Mouse (Mus musculus) heart, embryonic 16.5 days (tissue): ENCODE data around the gene Ank3. TPM values are rescaled to one million over a fixed set of nuclear protein-coding genes. Genes with fewer than 3 reads are reported as not detected.

Experiments
- ATAC-seq: fragments of 200-750 bp; cut with Nextera tagmentation; replicated peaks from 2 replicates; pipeline ENCODE4 v1.8.0; 2017; ENCODE audit warnings: moderate number of reproducible peaks; ENCODE audit not compliant: insufficient read depth, low FRiP score; ENCODE audit errors: extremely low read depth
- H3K27ac ChIP-seq: fragments of 300-500 bp; sonication (generic); 2 replicates; pipeline ENCODE4 v1.5.1; 2014; ENCODE audit warnings: mild to moderate bottlenecking, low read length, control low read depth, moderate library complexity
- H3K27me3 ChIP-seq: fragments of 300-500 bp; sonication (generic); 2 replicates; pipeline ENCODE4 v1.6.1; 2014; ENCODE audit warnings: low read length, mixed read lengths; ENCODE audit not compliant: control insufficient read depth, insufficient read depth
- H3K36me3 ChIP-seq: fragments of 300-500 bp; sonication (generic); 2 replicates; pipeline ENCODE4 v1.6.1; 2014; ENCODE audit not compliant: control insufficient read depth, insufficient read depth
- H3K4me1 ChIP-seq: fragments of 300-500 bp; sonication (generic); 2 replicates; pipeline ENCODE4 v1.6.1; 2014; ENCODE audit warnings: low read length, mixed read lengths; ENCODE audit not compliant: control insufficient read depth, insufficient read depth
- H3K4me2 ChIP-seq: fragments of 300-500 bp; sonication (generic); 2 replicates; pipeline ENCODE4 v1.6.1; 2014; ENCODE audit warnings: low read depth, mild to moderate bottlenecking, control low read depth, low read length
- H3K4me3 ChIP-seq: fragments of 300-500 bp; sonication (generic); 2 replicates; pipeline ENCODE4 v1.5.1; 2014; ENCODE audit warnings: mild to moderate bottlenecking, control low read depth, low read length
- H3K9ac ChIP-seq: fragments of 300-500 bp; sonication (generic); 2 replicates; pipeline ENCODE4 v1.6.1; 2014; ENCODE audit warnings: low read length, control low read depth
- H3K9me3 ChIP-seq: fragments of 300-500 bp; sonication (generic); replicated peaks from 2 replicates; pipeline ENCODE4 v1.6.1; 2016; ENCODE audit warnings: low read length; ENCODE audit not compliant: control insufficient read depth
- WGBS: fragments of 180-500 bp; shearing (Covaris S2); extraction: QIAGEN DNeasy Blood & Tissue Kit; methylation state at CpG from one replicate; pipeline ENCODE4 v1.1.7; 2014; 5-methylcytosine and 5-hydroxymethylcytosine counted together
- polyA plus RNA-seq: library from polyadenylated mRNA; unstranded; fragments of >200 nt; fragmentation: Nextera tagmentation; extraction: Ambion mirVana; gene quantifications from 2 replicates; pipeline ENCODE4 v1.2.1, GENCODE M21; 2015

Ank3 gene
- polyA plus RNA-seq, 1 experiment from 2014 or later = 33.2 TPM

DNA sequence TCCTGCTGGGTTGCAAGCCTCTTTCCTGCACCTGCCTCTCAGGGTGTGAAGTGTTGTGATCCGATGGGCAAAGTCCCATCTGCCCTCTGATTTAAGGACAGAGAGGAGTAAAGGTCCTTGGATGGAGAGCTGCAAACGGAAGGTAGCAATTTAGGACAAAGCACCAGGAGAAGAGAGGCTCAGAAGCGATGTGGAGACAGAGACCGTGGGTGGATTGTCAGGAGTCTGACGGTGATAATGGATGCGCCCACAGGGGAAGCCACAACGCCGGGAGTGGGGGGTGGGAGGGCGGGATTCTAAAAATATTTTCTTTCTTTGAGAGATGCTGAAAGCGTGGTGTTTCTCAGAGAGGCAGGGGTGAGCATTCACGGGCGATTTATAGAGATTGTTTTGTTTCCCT lies 206.6 kb downstream of the Ank3 start:
- H3K4me3 ChIP-seq = no peak overlapping the region
- H3K4me1 ChIP-seq = peaks cover 9% of the 10 kb centered on the region; the same call in 1 of the 2 replicates
- H3K4me2 ChIP-seq = 0 out of 2 replicates have a peak overlapping the region, but pooled peaks have one; percentile 5
- no peak overlapping the region for H3K9ac ChIP-seq
- H3K27me3 ChIP-seq = no peaks in the 10 kb centered on the region
- H3K27ac ChIP-seq = no peak overlapping the region
- no peak for ATAC-seq
- no peaks in the 10 kb centered on the region for H3K36me3 ChIP-seq
- WGBS = 23% methylated on average over 12 of the region's 12 CpGs
- no peaks in the 10 kb centered on the region for H3K9me3 ChIP-seq

DNA sequence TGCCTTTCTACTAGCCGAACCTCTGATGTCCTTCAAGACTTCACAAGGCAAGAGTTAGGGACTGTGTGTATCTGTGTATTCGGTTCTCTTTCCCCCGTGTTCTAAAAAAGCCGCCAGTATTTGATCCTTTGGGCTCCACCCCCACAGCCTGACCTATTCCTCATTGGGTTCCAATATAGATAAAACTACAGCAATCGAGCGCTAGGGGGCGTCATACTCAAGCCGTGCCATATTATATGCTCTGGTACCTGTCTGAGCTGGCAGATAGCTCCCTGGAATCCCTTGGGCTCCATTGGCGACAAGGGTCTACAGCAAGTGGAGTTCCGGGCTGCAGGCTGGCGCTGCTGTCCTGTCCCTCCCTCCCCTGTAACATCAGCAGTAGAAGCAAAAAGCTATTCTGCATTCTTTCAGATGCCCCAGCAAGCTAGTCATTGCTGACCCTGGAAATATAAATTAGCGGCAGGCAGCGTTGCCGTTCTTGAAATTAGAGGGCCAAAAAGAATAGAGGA lies 209.1 kb downstream of the Ank3 start:
- 71% methylated on average over 14 of the region's 14 CpGs for WGBS
- Histone ChIP-seq H3K9ac (no peak overlapping the region), H3K4me3 (no peak overlapping the region), H3K27me3 (no peaks in the 10 kb centered on the region), H3K36me3 (no peaks in the 10 kb centered on the region), H3K4me2 (no peak overlapping the region), H3K9me3 (no peaks in the 10 kb centered on the region), H3K27ac (no peak overlapping the region), H3K4me1 (peaks cover 24% of the 10 kb centered on the region)
- ATAC-seq = no peak

DNA sequence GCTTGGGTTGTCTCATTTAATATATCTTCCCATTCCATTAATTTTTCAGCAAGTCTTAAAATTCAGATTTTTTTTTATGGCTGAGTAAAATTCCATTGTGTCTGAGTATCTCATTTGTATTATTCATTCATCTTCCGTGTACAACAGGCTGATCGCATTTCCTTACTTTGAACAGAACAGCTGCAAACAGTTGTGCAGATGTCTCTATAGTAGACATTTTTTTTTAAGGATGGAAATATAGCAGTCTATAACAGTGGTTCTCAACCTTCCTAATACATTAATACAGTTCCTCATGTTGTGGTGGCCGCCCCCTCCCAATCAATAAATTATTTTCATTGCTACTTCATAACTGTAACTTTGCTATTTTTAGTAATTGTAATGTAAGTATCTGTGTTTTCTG lies 212.7 kb downstream of the Ank3 start:
- H3K9ac ChIP-seq = no peak overlapping the region
- H3K4me3 ChIP-seq = no peak overlapping the region
- no peaks in the 10 kb centered on the region for H3K36me3 ChIP-seq
- 72% methylated on average over 3 of the region's 3 CpGs for WGBS
- no peaks in the 10 kb centered on the region for H3K27me3 ChIP-seq
- H3K27ac ChIP-seq = peak overlapping the region; percentile 73
- peak overlapping the region; percentile 39; the same call in 1 of the 2 replicates for H3K4me2 ChIP-seq
- H3K9me3 ChIP-seq = no peaks in the 10 kb centered on the region
- ATAC-seq = no peak
- peaks cover 15% of the 10 kb centered on the region for H3K4me1 ChIP-seq

DNA sequence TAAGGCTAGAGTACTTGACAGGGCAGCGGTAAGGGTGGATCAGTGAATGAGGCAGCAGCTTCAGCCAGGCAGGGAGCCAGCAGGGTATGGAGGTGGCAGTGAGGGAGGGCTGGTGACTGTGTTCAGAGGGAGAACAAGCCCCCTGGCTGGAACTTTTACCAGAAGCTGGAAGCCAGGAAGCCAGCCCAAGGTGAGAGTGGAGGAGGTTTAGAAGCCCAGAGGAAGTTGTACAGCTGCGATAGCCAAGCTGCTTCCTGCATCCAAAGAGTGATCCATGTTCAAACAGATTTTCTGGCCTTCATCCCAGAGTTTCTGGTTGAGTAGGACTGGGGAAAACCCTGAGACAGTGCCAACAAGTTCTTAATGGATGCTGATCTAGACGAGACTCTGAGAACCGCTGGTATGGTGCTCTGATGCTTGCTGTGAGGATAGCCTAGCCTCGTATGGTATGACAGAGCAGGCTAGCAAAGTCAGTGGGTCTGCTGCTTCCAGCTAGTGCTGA lies 213.3 kb downstream of the Ank3 start:
- 16% methylated on average over 5 of the region's 5 CpGs for WGBS
- Histone ChIP-seq H3K4me1 (peaks cover 18% of the 10 kb centered on the region), H3K27ac (peak overlapping the region; percentile 73), H3K9ac (no peak overlapping the region), H3K9me3 (no peaks in the 10 kb centered on the region), H3K4me2 (peak overlapping the region; percentile 39; the same call in 1 of the 2 replicates), H3K36me3 (no peaks in the 10 kb centered on the region), H3K4me3 (no peak overlapping the region), H3K27me3 (no peaks in the 10 kb centered on the region)
- ATAC-seq = peak; percentile 84

DNA sequence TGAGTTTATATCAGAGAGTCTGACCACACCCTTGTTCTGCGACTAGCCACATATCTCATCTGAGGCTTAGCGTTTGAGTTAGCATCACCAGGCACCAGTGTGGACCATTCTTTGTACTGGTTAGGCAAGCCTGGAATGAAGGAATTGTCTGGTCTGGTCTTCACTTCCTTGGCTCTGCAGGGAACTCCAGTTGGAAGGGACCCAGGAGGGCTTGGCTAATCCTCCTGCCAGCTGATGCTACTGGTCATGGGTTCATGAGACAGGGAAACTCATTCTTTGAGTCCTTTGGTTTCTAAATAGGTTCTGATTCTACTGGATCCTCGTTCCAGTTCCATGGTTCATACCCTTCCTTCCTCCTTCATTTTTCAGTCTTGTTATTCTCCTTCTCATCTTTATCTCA lies 218.4 kb downstream of the Ank3 start:
- no peaks in the 10 kb centered on the region for H3K36me3 ChIP-seq
- peaks cover 33% of the 10 kb centered on the region for H3K4me1 ChIP-seq
- peak overlapping the region; percentile 70 for H3K27ac ChIP-seq
- WGBS = 75% methylated on average over 3 of the region's 3 CpGs
- peak overlapping the region; percentile 53; the same call in 1 of the 2 replicates for H3K4me2 ChIP-seq
- no peak for ATAC-seq
- no peak overlapping the region for H3K9ac ChIP-seq
- H3K27me3 ChIP-seq = no peaks in the 10 kb centered on the region
- H3K9me3 ChIP-seq = no peaks in the 10 kb centered on the region
- H3K4me3 ChIP-seq = no peak overlapping the region

DNA sequence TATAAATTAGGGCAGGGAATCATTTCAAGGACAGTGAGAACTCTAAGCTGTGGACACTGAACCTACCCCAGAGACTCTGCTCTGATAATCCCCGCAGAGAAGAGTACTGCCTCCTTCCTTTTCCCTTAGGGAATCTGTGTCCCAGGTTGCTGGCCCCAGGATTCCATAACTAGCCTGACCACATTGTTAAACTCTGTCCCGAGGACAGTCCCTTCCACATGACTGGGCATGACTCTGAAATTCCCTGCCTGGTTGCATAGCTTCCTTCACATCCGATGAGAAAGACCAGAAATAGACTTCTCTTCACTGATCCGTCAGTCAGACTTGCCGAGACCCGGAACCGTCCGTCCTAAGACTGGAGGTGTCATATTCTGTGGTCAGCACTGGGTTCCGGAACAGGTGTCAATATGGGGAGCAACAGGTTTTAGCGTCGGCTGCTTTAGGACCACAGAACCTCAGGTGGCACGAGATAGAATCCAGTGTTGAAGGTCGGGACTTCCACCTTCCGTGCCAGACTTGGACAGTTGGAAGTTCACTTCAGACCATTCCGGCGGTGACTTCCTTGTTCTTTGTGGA lies 219.1 kb downstream of the Ank3 start:
- ATAC-seq = 0 out of 2 replicates have a peak, but pooled peaks have one; percentile 37
- Histone ChIP-seq H3K36me3 (no peaks in the 10 kb centered on the region), H3K9ac (peak overlapping the region; percentile 16; the same call in 1 of the 2 replicates), H3K4me2 (peak overlapping the region; percentile 53), H3K27me3 (no peaks in the 10 kb centered on the region), H3K9me3 (no peaks in the 10 kb centered on the region), H3K27ac (peak overlapping the region; percentile 70), H3K4me1 (peaks cover 28% of the 10 kb centered on the region), H3K4me3 (peak overlapping the region; percentile 21; the same call in 1 of the 2 replicates)
- 58% methylated on average over 16 of the region's 16 CpGs for WGBS

DNA sequence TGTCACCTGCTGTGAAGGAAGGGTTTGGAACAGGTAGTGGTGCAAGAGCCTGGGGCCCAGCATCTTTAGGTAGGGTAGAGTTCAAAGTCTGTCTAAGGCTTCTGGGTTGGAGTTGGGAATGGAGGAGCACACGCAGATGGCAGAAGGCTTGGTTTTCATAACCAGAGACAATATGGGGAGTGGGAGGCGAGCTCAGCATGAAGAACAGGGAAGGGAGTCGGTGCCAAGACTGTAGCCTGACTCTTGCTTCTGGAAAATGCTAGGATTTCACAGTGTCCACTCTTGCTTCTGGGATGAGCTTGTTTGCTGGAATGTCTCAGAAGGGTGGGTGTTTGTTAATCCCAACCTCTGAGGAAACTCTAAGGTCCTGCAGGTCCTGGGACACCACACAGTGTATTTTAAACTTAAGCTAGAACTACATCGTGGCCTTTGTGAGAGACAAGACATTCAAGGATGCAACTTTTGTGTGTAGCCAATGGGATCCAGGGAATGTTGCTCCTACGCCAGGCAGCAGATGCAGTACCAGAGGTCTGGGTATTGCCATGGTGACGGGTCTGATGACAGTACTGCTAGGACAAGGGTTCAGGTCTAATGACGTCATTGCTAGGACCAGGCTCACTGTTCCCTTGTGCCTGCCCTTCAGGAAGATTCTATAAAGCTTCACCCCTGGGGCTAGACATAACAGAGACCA lies 222.3 kb downstream of the Ank3 start:
- Histone ChIP-seq H3K4me2 (no peak overlapping the region), H3K4me3 (no peak overlapping the region), H3K9ac (no peak overlapping the region), H3K27me3 (no peaks in the 10 kb centered on the region), H3K9me3 (no peaks in the 10 kb centered on the region), H3K27ac (no peak overlapping the region), H3K4me1 (peaks cover 28% of the 10 kb centered on the region), H3K36me3 (no peaks in the 10 kb centered on the region)
- 75% methylated on average over 7 of the region's 7 CpGs for WGBS
- ATAC-seq = no peak

DNA sequence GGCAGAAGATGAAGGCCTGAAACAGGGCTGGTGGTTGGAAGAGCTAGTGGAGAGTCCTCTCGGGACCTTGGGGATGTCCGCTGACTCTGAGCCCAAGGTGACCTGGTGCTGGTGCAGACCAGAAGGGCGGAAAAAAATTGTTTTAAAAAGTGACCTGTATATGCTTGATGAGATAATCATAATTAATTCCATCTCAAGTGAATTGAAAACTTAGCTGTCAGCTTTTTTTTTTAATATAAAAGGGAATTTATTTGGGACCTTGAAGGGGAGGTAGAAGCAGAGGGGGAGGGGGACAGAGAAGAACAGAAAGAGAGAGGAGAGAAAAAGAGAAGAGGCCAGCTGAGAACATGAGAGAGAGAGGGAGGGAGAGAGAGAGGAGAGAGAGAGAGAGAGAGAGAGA lies 229.2 kb downstream of the Ank3 start:
- Histone ChIP-seq H3K4me1 (peaks cover 5% of the 10 kb centered on the region; the same call in 1 of the 2 replicates), H3K4me3 (no peak overlapping the region), H3K36me3 (no peaks in the 10 kb centered on the region), H3K4me2 (no peak overlapping the region), H3K27me3 (no peaks in the 10 kb centered on the region), H3K9me3 (no peaks in the 10 kb centered on the region), H3K27ac (no peak overlapping the region), H3K9ac (no peak overlapping the region)
- no peak for ATAC-seq
- WGBS = 74% methylated on average over 3 of the region's 3 CpGs

DNA sequence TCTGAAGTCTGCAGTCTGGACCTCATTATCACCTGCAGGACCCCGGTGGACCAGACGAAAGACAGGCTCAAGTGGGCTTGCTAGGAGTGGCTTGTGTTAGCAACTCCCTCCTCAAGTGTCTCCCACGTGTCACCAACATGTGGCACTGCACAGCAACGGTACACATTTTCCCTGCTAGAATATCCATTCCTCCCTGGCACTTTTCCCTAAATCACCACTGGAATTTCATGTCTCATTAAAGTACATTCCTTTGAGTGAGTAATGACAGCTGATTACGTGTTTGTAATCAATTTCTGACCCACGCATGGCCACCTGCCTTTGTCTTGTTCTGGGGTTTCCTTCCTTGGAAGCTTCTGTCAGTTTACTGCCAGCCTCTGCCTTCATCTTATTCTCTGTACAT lies 230.2 kb downstream of the Ank3 start:
- H3K9ac ChIP-seq = no peak overlapping the region
- H3K4me3 ChIP-seq = no peak overlapping the region
- ATAC-seq = no peak
- no peaks in the 10 kb centered on the region for H3K27me3 ChIP-seq
- no peak overlapping the region for H3K4me2 ChIP-seq
- no peaks in the 10 kb centered on the region for H3K36me3 ChIP-seq
- no peaks in the 10 kb centered on the region for H3K9me3 ChIP-seq
- no peak overlapping the region for H3K27ac ChIP-seq
- WGBS = 27% methylated on average over 6 of the region's 6 CpGs
- peaks cover 5% of the 10 kb centered on the region; the same call in 1 of the 2 replicates for H3K4me1 ChIP-seq
